Mouse (Mus musculus) liver, postnatal 0 days (tissue): ENCODE measurements at regions not wholly inside any gene's neighbourhood (a gene's known extent, or its start where the extent isn't known, plus 50 kb on each side); places are given as distances from the start of the nearest gene placed in this dataset.

Experiments
- CTCF ChIP-seq: sonication (generic); IDR thresholded peaks from 2 replicates; pipeline ENCODE4 v1.5.1; 2016; ENCODE audit warnings: antibody characterized with exemption, low read depth
- EP300 ChIP-seq: IDR thresholded peaks from 2 replicates; pipeline ENCODE4 v1.6.1; 2016; ENCODE audit warnings: antibody characterized with exemption, low read depth, mild to moderate bottlenecking

- TF ChIP-seq CTCF (no peak), EP300 (no peak)
Measured at GRCm38 (mm10) chr6:93580716-93581115, 637.4 kb upstream of the Adamts9 start.
